Mouse (Mus musculus) E14TG2a.4 (cell line): ENCODE measurements around the gene Ubb.
"Not testable (repeated sequence)": the region's sequence is repeated elsewhere in the genome, so short reads cannot be mapped to it uniquely, and the experiment has no call there.

ENCODE experiments used
- H3K27me3 ChIP-seq: 2 replicates; pipeline ENCODE4 v1.6.1; 2014; ENCODE audit warnings: low read length, control low read depth; ENCODE audit not compliant: insufficient read depth
- H3K36me3 ChIP-seq: 2 replicates; pipeline ENCODE4 v1.6.1; 2014; ENCODE audit warnings: low read length, control low read depth; ENCODE audit not compliant: insufficient read depth
- H3K4me1 ChIP-seq: replicated peaks from 2 replicates; pipeline ENCODE4 v1.6.1; 2014; ENCODE audit warnings: low read depth, low read length, control low read depth
- H3K4me3 ChIP-seq: replicated peaks from 2 replicates; pipeline ENCODE4 v1.5.1; 2014; ENCODE audit warnings: mild to moderate bottlenecking, low read length
- H3K9me3 ChIP-seq: 2 replicates; pipeline ENCODE4 v1.6.1; 2014; ENCODE audit warnings: low read length, control low read depth
- CTCF ChIP-seq: conservative IDR thresholded peaks from 2 replicates; pipeline ENCODE4 v1.5.1; 2014; ENCODE audit warnings: low read length
- NANOG ChIP-seq: IDR thresholded peaks from 2 replicates; pipeline ENCODE4 v1.6.1; 2014; ENCODE audit warnings: borderline replicate concordance, low read length, mixed read lengths
- POU5F1 ChIP-seq: IDR thresholded peaks from 2 replicates; pipeline ENCODE4 v1.6.1; 2014; ENCODE audit warnings: low read length, borderline replicate concordance

Gene Ubb

GRCm38 (mm10) chr11:62550727-62551225, at the start of gene Ubb:
Ubb (plus strand) TSS chr11:62551171.
- no peaks in the 10 kb centered on the region for H3K9me3 ChIP-seq
- H3K4me3 ChIP-seq: peak within 1 kb of the TSS; percentile 90
- H3K4me1 ChIP-seq: peaks cover 35% of the 10 kb centered on the region
- no peak for TF ChIP-seq POU5F1
- TF ChIP-seq CTCF: no peak
- TF ChIP-seq NANOG: no peak
- no peaks in the 10 kb centered on the region for H3K27me3 ChIP-seq
- peaks cover 32% of the 10 kb centered on the region for H3K36me3 ChIP-seq

GRCm38 (mm10) chr11:62507683-62508082, 43.3 kb upstream of the Ubb start:
- Histone ChIP-seq H3K4me3 (no peak overlapping the region), H3K36me3 (peaks cover 64% of the 10 kb centered on the region), H3K27me3 (no peaks in the 10 kb centered on the region), H3K4me1 (peaks cover 34% of the 10 kb centered on the region), H3K9me3 (peaks cover 60% of the 10 kb centered on the region)
- no peak for TF ChIP-seq NANOG
- no peak for TF ChIP-seq POU5F1
- no peak for TF ChIP-seq CTCF

GRCm38 (mm10) chr11:62508365-62508764, 42.6 kb upstream of the Ubb start:
- peaks cover 30% of the 10 kb centered on the region for H3K4me1 ChIP-seq
- H3K4me3 ChIP-seq, H3K27me3 ChIP-seq: not testable (repeated sequence)
- peaks cover 60% of the 10 kb centered on the region for H3K9me3 ChIP-seq
- H3K36me3 ChIP-seq: peaks cover 71% of the 10 kb centered on the region

- peaks cover 30% of the 10 kb centered on the region for H3K4me1 ChIP-seq
- 0 out of 2 replicates have a peak overlapping the region, but pooled peaks have one; percentile 60 for H3K4me3 ChIP-seq
- H3K36me3 ChIP-seq: peaks cover 71% of the 10 kb centered on the region
Observed at GRCm38 (mm10) chr11:62508816-62509215, 42.2 kb upstream of the Ubb start.

GRCm38 (mm10) chr11:62509571-62509970, 41.4 kb upstream of the Ubb start:
- H3K9me3 ChIP-seq: peaks cover 59% of the 10 kb centered on the region
- H3K36me3 ChIP-seq: peaks cover 66% of the 10 kb centered on the region
- peaks cover 30% of the 10 kb centered on the region for H3K4me1 ChIP-seq
- H3K27me3 ChIP-seq: no peaks in the 10 kb centered on the region
- TF ChIP-seq NANOG (no peak), POU5F1 (no peak), CTCF (no peak)
- peak overlapping the region; percentile 60 for H3K4me3 ChIP-seq

More at GRCm38 (mm10) chr11:62508816-62509215, 42.2 kb upstream of the Ubb start:
- peaks cover 60% of the 10 kb centered on the region for H3K9me3 ChIP-seq
- H3K27me3 ChIP-seq: not testable (repeated sequence)

GRCm38 (mm10) chr11:62510956-62511355, 40.0 kb upstream of the Ubb start:
- no peak for TF ChIP-seq CTCF
- no peak for TF ChIP-seq POU5F1
- peak; percentile 76 for TF ChIP-seq NANOG
- H3K4me3 ChIP-seq: peak overlapping the region; percentile 86
- peaks cover 45% of the 10 kb centered on the region for H3K9me3 ChIP-seq
- H3K4me1 ChIP-seq: peaks cover 37% of the 10 kb centered on the region
- H3K36me3 ChIP-seq: peaks cover 53% of the 10 kb centered on the region
- no peaks in the 10 kb centered on the region for H3K27me3 ChIP-seq

GRCm38 (mm10) chr11:62511444-62512202, 39.3 kb upstream of the Ubb start:
- Histone ChIP-seq H3K36me3 (peaks cover 47% of the 10 kb centered on the region), H3K27me3 (no peaks in the 10 kb centered on the region), H3K9me3 (peaks cover 38% of the 10 kb centered on the region), H3K4me3 (peak overlapping the region; percentile 86), H3K4me1 (peaks cover 39% of the 10 kb centered on the region)
- TF ChIP-seq NANOG (peak; percentile 28; the same call in 1 of the 2 replicates), CTCF (0 out of 2 replicates have a peak, but pooled peaks have one; percentile 3), POU5F1 (peak; percentile 93)

- Histone ChIP-seq H3K9me3 (peaks cover 29% of the 10 kb centered on the region), H3K27me3 (no peaks in the 10 kb centered on the region), H3K4me3 (peak overlapping the region; percentile 86), H3K4me1 (peaks cover 44% of the 10 kb centered on the region), H3K36me3 (peaks cover 37% of the 10 kb centered on the region)
- TF ChIP-seq POU5F1 (no peak), CTCF (no peak), NANOG (no peak)
Observed at GRCm38 (mm10) chr11:62512529-62513080, 38.4 kb upstream of the Ubb start.

- Histone ChIP-seq H3K27me3 (no peaks in the 10 kb centered on the region), H3K36me3 (peaks cover 32% of the 10 kb centered on the region), H3K9me3 (peaks cover 23% of the 10 kb centered on the region), H3K4me3 (peak overlapping the region; percentile 86), H3K4me1 (peaks cover 51% of the 10 kb centered on the region)
- TF ChIP-seq POU5F1 (no peak), NANOG (no peak), CTCF (no peak)
Observed at GRCm38 (mm10) chr11:62513311-62513710, 37.7 kb upstream of the Ubb start.
